Mouse (Mus musculus): Measurements from ENCODE around the gene Pea15a. TPM values are rescaled to one million over a fixed set of nuclear protein-coding genes. Genes with fewer than 3 reads are reported as not detected.

Gene Pea15a
- polyA plus RNA-seq, 1 experiment, result not detected

DNA sequence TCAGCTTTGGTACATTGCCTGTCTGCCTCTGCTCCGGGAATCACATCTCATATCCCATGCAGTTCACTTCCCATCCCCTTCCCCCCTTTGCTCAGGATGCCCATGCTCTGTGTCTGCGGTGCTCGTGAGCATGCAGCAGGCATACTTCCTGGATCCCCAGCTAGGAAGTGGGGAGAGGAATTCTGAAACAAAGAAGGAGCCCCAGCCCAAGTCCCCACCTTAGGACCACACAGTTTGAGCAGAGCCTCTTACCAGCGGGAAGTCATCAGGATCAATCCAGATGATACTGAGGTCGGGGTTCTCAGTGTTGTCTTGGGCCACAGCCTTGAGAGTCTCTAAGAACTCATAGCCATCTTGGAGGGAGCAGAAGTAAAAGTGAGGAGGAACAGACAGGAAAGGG lies 6.2 kb upstream of the Pea15a start:
- Histone ChIP-seq H3K4me3 (ENCODE audit: insufficient read depth, low read depth, low read length) (no peak overlapping the region), H3K4me1 (ENCODE audit: control insufficient read depth, insufficient read depth, low read length) (peaks cover 15% of the 10 kb centered on the region), H3K27ac (ENCODE audit: insufficient read depth, low read depth, low read length) (no peak overlapping the region)
- TF ChIP-seq POLR2A (IDR thresholded peaks at IDR 0.05; ENCODE audit: insufficient read depth, low read depth, low read length) (no peak), CTCF (IDR thresholded peaks at IDR 0.05; ENCODE audit: insufficient read depth, low read depth, low read length) (no peak)
- WGBS, result 68% methylated on average over 5 of the region's 5 CpGs

DNA sequence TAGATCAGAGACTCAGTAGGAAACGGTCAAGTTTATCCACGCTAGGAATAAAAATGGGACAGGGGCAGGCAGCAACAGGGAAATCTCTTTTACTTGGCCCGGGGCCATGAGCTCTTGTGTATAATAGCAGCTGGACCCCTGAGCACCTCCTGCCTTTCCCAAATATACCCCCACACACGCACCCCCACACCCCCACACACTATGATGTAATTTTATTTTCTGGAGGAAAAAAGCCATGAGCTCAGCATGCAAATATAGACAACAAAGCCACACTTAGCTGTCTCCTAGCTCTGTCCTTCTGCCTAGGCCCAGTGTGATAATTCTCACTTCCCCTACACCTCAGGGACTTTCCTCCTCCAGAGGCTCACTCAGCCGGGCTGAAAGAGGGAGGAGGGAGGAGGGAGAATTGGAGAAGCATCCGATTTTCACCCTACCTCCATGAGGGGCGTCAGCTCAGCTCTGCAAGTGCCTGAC lies 544 bp upstream of the Pea15a start:
- WGBS, result 10% methylated on average over 7 of the region's 7 CpGs
- peaks cover 36% of the 10 kb centered on the region for H3K4me1 ChIP-seq (ENCODE audit: control insufficient read depth, insufficient read depth, low read length)
- H3K4me3 ChIP-seq (ENCODE audit: insufficient read depth, low read depth, low read length), result peak overlapping the region; percentile 37; the same call in 1 of the 2 replicates
- TF ChIP-seq CTCF (IDR thresholded peaks at IDR 0.05; ENCODE audit: insufficient read depth, low read depth, low read length) (no peak), POLR2A (IDR thresholded peaks at IDR 0.05; ENCODE audit: insufficient read depth, low read depth, low read length) (no peak)
- H3K27ac ChIP-seq (ENCODE audit: insufficient read depth, low read depth, low read length), result peak overlapping the region; percentile 90

DNA sequence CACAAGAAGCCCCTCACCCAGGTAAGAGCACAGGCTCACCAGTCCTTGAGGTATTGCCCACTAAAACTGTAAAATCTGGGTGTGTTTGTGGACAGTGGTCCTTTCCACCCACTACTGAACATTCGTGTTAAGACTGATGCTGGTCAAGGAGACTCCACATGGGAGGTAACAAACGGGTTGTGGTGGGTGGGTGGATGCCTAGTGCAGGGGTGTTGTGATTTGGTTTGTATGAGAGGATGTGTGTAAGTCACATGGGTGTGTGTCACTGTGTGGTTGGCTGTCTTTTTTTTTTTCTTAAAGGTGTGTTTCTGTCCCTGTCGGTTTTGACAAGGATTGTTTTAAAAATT lies 890 bp downstream of the Pea15a start:
- H3K4me1 ChIP-seq (ENCODE audit: control insufficient read depth, insufficient read depth, low read length), result peaks cover 48% of the 10 kb centered on the region
- WGBS, result 4% methylated on average over 3 of the region's 3 CpGs
- TF ChIP-seq POLR2A (IDR thresholded peaks at IDR 0.05; ENCODE audit: insufficient read depth, low read depth, low read length) (no peak), CTCF (IDR thresholded peaks at IDR 0.05; ENCODE audit: insufficient read depth, low read depth, low read length) (no peak)

DNA sequence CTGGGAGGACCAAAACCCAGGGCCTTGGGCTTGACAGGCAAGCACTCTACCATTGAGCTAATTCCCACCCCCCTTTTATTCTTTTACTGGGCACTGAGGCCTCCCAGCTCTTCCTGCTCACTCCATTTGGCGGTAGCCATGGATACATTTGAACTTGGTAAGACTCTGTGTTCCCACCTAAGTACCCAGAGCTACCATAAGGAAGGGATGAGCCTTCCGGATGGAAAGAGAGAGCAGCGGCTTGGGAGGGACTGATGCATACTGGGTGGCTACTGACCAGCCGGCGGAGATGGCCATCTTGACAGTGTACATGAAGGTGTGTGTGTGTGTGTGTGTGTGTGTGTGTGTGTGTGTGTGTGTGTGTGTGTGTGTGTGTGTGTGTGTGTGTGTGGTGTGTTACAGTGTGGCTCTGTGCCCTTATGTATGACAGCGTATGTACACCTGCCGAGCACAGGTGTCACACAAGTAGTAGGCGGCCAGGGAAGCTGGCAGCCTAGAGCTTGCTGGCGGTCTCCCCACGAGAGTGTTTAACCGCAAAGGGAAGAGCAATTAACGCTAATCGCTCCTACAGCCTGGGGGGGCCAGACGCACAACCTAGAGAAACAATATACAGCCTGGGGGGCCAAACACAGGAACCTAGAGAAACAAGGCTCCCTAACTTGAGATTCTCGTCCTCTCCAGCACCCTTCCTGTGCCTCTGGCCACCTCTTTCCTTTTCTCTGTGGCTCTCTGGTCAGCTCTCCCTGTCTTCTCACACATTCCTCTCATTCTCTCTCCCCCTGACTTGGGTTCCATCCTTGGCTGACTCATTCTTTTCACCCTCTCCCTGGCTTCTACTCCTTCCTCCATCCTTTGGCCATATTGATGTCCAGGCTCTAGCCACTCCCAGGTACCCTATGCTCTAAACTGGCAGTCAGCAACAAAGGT lies 1.5 kb downstream of the Pea15a start:
- H3K4me1 ChIP-seq (ENCODE audit: control insufficient read depth, insufficient read depth, low read length), result peaks cover 54% of the 10 kb centered on the region
- TF ChIP-seq POLR2A (IDR thresholded peaks at IDR 0.05; ENCODE audit: insufficient read depth, low read depth, low read length) (no peak), CTCF (IDR thresholded peaks at IDR 0.05; ENCODE audit: insufficient read depth, low read depth, low read length) (no peak)
- peak overlapping the region; percentile 95 for H3K4me3 ChIP-seq (ENCODE audit: insufficient read depth, low read depth, low read length)
- peak overlapping the region; percentile 95 for H3K27ac ChIP-seq (ENCODE audit: insufficient read depth, low read depth, low read length)
- 19% methylated on average over 15 of the region's 15 CpGs for WGBS

More for the DNA sequence above, 890 bp downstream of the Pea15a start:
- H3K27ac ChIP-seq (ENCODE audit: insufficient read depth, low read depth, low read length), result peak overlapping the region; percentile 95
- H3K4me3 ChIP-seq (ENCODE audit: insufficient read depth, low read depth, low read length), result peak overlapping the region; percentile 95

DNA sequence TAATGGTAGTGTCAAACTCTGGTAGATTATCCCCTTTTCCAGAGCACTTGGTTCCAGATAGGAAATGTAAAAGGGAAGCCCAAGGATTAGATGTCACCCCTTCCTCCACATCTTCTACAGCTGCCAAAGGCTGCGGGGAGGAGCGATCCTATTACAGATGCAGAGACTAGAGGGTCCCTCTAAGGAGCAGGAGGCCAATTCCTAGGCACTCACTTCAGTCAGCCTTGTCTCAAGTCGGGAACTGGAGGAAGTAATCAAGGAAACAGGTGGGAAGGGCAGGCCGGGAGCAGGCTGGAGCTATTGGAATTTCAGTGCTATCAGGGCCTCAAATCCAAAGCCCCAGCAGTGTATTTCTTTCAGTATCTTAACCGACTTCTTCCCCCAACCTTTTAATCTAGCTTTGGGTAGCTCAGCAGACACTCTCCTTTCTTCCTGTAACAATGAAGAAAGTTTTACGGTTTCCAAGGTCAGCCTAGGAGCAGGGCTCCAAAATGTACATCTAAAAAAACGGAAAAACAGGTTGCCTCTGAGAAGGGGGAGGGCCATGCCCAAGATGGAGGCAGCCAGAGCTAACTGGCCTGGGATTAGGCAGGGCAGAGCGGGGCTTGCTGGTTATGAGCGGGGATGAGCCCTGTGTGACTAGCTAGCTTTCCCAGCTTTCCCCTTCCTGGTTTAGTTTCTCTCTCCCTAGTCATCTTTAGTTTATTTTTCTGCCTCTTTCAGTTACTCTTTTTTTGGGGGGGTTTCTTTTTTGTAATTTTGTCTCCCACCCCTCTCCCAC lies 2.4 kb downstream of the Pea15a start:
- Histone ChIP-seq H3K4me3 (ENCODE audit: insufficient read depth, low read depth, low read length) (peak overlapping the region; percentile 95; the same call in 1 of the 2 replicates), H3K4me1 (ENCODE audit: control insufficient read depth, insufficient read depth, low read length) (peaks cover 57% of the 10 kb centered on the region), H3K27ac (ENCODE audit: insufficient read depth, low read depth, low read length) (peak overlapping the region; percentile 95)
- TF ChIP-seq CTCF (IDR thresholded peaks at IDR 0.05; ENCODE audit: insufficient read depth, low read depth, low read length) (no peak), POLR2A (IDR thresholded peaks at IDR 0.05; ENCODE audit: insufficient read depth, low read depth, low read length) (no peak)
- WGBS, result 20% methylated on average over 9 of the region's 9 CpGs

DNA sequence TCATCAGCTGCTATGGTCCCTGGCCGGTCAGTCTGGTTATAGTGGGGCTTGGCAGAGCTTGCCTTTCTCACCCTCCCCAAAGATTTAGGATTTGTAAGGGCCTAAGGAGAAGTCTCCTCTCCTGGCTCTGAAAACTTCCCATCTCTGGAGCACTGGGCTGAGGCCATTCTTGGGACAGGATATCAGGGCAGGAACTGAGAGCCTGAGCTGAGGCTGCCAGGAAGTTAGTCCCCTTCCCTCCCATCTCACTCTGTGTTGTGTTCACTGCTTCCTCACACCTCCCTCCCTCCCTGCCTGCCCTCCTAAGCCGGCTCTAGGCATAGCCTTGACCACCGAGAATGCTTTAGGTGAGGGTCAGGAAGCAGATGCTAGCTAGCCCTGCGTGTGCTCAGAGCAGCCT lies 3.0 kb downstream of the Pea15a start:
- peak overlapping the region; percentile 15; the same call in 1 of the 2 replicates for H3K4me3 ChIP-seq (ENCODE audit: insufficient read depth, low read depth, low read length)
- TF ChIP-seq POLR2A (IDR thresholded peaks at IDR 0.05; ENCODE audit: insufficient read depth, low read depth, low read length) (no peak), CTCF (IDR thresholded peaks at IDR 0.05; ENCODE audit: insufficient read depth, low read depth, low read length) (no peak)
- 18% methylated on average over 4 of the region's 4 CpGs for WGBS
- H3K4me1 ChIP-seq (ENCODE audit: control insufficient read depth, insufficient read depth, low read length), result peaks cover 57% of the 10 kb centered on the region
- H3K27ac ChIP-seq (ENCODE audit: insufficient read depth, low read depth, low read length), result peak overlapping the region; percentile 95

DNA sequence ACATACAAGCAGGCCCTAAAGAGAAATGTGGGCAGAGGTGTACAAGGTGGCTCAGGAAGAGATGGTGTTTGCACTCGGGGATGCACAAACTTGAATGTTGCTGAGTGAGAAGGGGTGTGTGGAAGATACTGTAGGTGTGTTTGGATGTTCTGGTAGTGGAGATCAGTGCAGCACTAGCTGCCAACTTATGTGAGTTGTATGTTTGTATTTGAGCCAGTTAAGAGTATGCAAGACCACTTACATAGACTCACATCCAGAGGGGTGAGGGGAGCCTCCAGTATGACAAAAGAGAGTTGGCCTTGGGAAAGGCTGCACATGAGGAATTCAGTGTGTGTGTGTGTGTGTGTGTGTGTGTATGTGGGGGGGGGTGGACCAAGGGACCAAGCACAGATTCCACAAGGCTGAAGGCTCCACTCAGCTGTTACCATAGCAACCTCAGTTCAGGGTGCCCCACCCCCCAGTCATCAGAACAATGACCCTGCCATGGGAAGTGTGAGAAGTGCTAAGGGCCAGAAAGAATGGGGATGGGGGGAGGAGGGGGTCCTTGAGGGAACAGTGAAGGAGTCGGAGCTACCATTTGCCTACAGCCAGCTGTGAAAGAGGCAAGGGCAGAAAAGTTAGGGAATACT lies 3.6 kb downstream of the Pea15a start:
- H3K27ac ChIP-seq (ENCODE audit: insufficient read depth, low read depth, low read length), result peak overlapping the region; percentile 95
- H3K4me1 ChIP-seq (ENCODE audit: control insufficient read depth, insufficient read depth, low read length), result peaks cover 61% of the 10 kb centered on the region
- 11% methylated on average over 2 of the region's 2 CpGs for WGBS
- H3K4me3 ChIP-seq (ENCODE audit: insufficient read depth, low read depth, low read length), result no peak overlapping the region
- no peak for TF ChIP-seq POLR2A (IDR thresholded peaks at IDR 0.05; ENCODE audit: insufficient read depth, low read depth, low read length)
- TF ChIP-seq CTCF (IDR thresholded peaks at IDR 0.05; ENCODE audit: insufficient read depth, low read depth, low read length), result no peak

DNA sequence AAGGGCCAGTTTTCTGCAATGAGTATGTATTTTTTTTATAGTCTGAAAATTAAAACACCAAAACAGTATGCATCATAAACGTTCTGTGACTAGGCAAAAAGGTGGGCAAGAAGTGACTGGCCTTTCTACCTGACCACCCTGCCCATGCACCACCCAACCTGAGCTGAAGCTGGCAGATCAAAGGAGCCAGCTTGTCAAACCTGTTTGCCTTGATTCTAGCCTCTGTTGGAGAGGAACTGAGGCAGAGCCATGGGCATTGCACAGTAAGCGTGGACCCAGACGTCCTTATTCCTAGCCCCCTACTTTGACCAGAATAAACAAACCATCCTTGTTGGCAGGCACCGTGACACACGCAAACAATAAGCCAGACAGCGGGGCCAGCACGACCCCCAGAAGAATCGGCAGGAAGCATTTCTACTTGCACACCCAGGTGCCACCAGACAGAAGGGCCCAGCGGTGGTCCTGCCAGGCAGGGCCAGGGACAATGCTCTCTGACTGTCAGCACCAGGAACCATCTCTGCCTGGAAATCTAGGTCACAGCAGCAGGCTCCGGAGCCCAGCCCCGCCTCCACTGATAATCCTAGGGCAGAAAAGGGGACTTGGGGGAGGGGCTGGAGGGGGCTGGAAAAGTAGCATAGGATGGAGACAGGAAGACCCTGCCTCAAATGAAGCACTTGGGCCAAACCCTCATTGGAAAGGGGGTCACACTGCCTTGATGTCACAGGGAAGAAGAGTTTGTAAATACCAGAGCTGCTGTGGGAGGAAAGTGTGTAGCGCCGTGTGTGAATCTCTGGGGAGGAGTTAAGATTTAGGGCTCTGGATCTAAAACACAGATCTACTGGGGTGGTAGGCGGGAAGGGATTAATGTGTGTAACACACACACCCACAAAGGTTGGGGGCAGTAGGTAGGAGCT lies 4.4 kb downstream of the Pea15a start:
- peak overlapping the region; percentile 26; the same call in 1 of the 2 replicates for H3K4me3 ChIP-seq (ENCODE audit: insufficient read depth, low read depth, low read length)
- peak overlapping the region; percentile 95 for H3K27ac ChIP-seq (ENCODE audit: insufficient read depth, low read depth, low read length)
- TF ChIP-seq CTCF (IDR thresholded peaks at IDR 0.05; ENCODE audit: insufficient read depth, low read depth, low read length) (no peak), POLR2A (IDR thresholded peaks at IDR 0.05; ENCODE audit: insufficient read depth, low read depth, low read length) (0 out of 2 replicates have a peak, but pooled peaks have one; percentile 28)
- peaks cover 58% of the 10 kb centered on the region for H3K4me1 ChIP-seq (ENCODE audit: control insufficient read depth, insufficient read depth, low read length)
- WGBS, result 10% methylated on average over 14 of the region's 14 CpGs

Data from olfactory bulb, adult 2 months (tissue).